Mouse (Mus musculus) intestine, embryonic 16.5 days (tissue): ENCODE data around the gene Vps4b. TPM values are rescaled to one million over a fixed set of nuclear protein-coding genes. Genes with fewer than 3 reads are reported as not detected.
A peak's percentile ranks its signal among the peaks of the same experiment; 100 is the strongest.

Source experiments
- ATAC-seq: fragments of 200-750 bp; cut with Nextera tagmentation; 2 replicates; pipeline ENCODE4 v1.8.0; 2017; ENCODE audit warnings: moderate TSS enrichment, moderate library complexity
- H3K27ac ChIP-seq: fragments of 300-500 bp; sonication (generic); 2 replicates; pipeline ENCODE4 v1.5.1; 2014; ENCODE audit warnings: mild to moderate bottlenecking, low read length
- H3K27me3 ChIP-seq: fragments of 300-500 bp; sonication (generic); replicated peaks from 2 replicates; pipeline ENCODE4 v1.6.1; 2014; ENCODE audit warnings: low read length, control low read depth, mixed read lengths; ENCODE audit not compliant: control insufficient read depth, insufficient read depth
- H3K36me3 ChIP-seq: fragments of 300-500 bp; sonication (generic); 2 replicates; pipeline ENCODE4 v1.6.1; 2014; ENCODE audit warnings: low read length, control low read depth; ENCODE audit not compliant: control insufficient read depth, insufficient read depth
- H3K4me1 ChIP-seq: fragments of 300-500 bp; sonication (generic); 2 replicates; pipeline ENCODE4 v1.6.1; 2014; ENCODE audit warnings: low read length, control low read depth, mixed read lengths; ENCODE audit not compliant: control insufficient read depth, insufficient read depth
- H3K4me2 ChIP-seq: fragments of 300-500 bp; sonication (generic); 2 replicates; pipeline ENCODE4 v1.6.1; 2014; ENCODE audit warnings: low read depth, low read length, control low read depth
- H3K4me3 ChIP-seq: fragments of 300-500 bp; sonication (generic); 2 replicates; pipeline ENCODE4 v1.5.1; 2014; ENCODE audit warnings: mild to moderate bottlenecking, low read length
- H3K9ac ChIP-seq: fragments of 300-500 bp; sonication (generic); 2 replicates; pipeline ENCODE4 v1.6.1; 2014; ENCODE audit warnings: low read depth, low read length
- H3K9me3 ChIP-seq: fragments of 300-500 bp; sonication (generic); 2 replicates; pipeline ENCODE4 v1.6.1; 2016; ENCODE audit warnings: low read length, control low read depth; ENCODE audit not compliant: control insufficient read depth
- WGBS: fragments of 180-500 bp; shearing (Covaris S2); extraction: QIAGEN DNeasy Blood & Tissue Kit; methylation state at CpG from one replicate; pipeline ENCODE4 v1.1.7; 2014; 5-methylcytosine and 5-hydroxymethylcytosine counted together
- polyA plus RNA-seq: library from polyadenylated mRNA; unstranded; fragments of >200 nt; fragmentation: Nextera tagmentation; extraction: Ambion mirVana; gene quantifications from 2 replicates; pipeline ENCODE4 v1.2.1, GENCODE M21; 2015

Gene Vps4b
- polyA plus RNA-seq, 1 experiment from 2014 or later = 68.9 TPM

DNA sequence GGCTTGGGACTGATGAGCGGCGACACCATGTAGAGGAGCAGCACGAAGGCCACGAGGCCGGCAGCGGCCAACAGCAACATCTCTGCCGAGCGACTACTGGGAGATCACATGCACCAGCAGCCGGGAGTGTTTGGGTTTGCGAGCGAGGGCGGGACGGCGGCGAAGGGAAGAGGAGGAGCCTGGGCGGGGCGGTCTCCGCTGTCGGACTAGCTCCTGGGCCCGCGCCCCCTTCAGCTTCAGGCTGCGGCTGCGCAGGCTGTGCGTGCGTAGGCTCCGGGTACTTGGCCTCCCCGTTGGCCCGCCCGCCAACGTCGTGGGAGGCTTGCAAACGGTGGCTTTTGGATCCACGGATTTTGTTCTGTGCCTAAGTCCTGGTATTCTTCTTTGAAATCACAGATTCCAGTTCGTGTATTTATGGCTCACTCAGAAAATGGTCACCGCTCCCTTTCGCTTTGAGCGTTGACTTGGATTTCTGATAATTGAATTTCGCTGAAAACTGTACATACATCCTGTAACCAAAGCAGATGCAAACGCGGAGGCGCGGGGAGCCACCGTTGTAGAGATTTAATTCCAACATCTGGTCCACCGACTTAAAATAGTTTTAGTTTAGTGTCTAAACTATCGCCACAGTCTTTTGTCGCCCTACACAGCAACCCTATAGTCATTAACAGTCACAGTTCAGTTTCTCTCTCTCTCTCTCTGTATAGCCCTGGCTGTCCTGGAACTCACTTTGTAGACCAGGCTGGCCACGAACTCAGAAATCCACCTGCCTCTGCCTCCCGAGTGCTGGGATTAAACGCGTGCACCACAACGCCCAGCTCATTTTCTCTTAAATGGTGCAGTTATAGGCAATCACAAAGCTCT lies 36.7 kb downstream of the Vps4b start, which contains the start of gene Kdsr:
Kdsr (minus strand) TSS at position 156 of the 864 bp plus-strand sequence.
- H3K27me3 ChIP-seq = no peaks in the 10 kb centered on the region
- peak within 1 kb of the TSS; percentile 75 for H3K9ac ChIP-seq
- WGBS = 2% methylated on average over 51 of the region's 51 CpGs
- ATAC-seq = peak; percentile 98
- H3K4me2 ChIP-seq = peak within 1 kb of the TSS; percentile 95
- H3K4me3 ChIP-seq = peak within 1 kb of the TSS; percentile 80
- H3K27ac ChIP-seq = peak within 1 kb of the TSS; percentile 89
- H3K9me3 ChIP-seq = no peaks in the 10 kb centered on the region
- peaks cover 22% of the 10 kb centered on the region for H3K4me1 ChIP-seq
- no peaks in the 10 kb centered on the region for H3K36me3 ChIP-seq

DNA sequence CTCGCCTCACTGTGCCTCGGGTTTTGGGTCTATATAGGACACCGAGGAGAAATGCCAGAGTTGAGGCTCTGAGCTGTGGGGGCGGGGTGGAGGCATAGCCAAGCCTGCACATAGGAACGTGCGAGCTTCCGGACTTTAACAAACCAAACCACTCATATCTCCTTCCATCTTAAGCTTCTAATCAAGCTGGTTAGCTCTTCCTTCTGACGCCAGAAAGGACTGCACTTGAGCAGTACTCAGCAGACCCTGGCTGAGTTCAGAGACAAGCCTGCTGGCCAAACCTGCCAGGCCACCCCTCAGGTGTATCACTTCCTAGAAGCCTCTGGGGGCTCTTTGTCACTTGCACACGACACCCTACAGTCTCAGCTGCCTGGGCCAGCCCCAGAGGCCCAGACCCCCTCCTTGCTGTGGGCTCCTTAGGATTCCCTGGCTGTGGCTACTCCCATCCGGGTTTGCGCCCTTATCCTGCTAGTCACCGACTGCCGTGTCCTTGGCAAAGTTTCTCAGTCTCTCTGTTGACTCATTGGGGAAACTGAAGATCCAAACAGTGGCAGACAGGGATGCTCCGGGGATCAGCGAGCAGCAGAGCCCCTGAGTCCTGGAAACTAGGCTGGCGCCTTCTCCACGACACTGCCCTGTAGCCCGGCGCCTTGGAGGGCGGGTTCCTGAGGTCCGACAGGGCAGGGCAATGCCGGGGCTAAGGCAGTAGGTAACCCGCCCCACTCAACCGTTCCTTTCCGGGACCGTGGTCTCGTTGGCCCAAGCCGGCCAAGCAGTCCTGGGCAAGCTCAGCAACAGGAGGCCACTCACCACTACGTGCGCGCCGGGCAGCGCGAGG lies 37.6 kb downstream of the Vps4b start:
- WGBS = 2% methylated on average over 34 of the region's 34 CpGs
- peak; percentile 70 for ATAC-seq

DNA sequence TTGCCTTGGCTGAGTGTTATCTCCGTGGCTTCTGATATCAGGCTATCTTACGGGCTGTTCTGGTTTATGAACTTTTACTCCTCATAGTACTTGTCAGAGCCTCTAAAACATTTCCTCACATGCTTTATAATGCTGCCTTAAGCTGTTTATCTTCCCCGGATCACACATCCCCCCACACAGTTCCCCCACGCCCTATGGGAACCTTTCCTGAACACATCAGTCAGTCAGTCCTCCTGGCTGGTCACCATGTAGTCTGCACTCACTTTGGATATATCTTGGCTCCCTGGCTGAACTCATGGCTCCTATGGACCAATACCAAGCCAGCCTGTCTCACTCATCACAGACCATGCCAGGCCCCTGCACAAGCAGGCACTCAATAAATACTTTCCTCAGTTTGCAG lies 39.9 kb downstream of the Vps4b start:
- H3K4me2 ChIP-seq = no peak overlapping the region
- no peaks in the 10 kb centered on the region for H3K36me3 ChIP-seq
- WGBS = 46% methylated on average over 4 of the region's 4 CpGs
- no peak overlapping the region for H3K9ac ChIP-seq
- peaks cover 20% of the 10 kb centered on the region for H3K4me1 ChIP-seq
- H3K27me3 ChIP-seq = no peaks in the 10 kb centered on the region
- peak; percentile 35; the same call in 1 of the 2 replicates for ATAC-seq
- H3K9me3 ChIP-seq = no peaks in the 10 kb centered on the region
- H3K4me3 ChIP-seq = no peak overlapping the region
- H3K27ac ChIP-seq = no peak overlapping the region

More for the DNA sequence above, 37.6 kb downstream of the Vps4b start:
- Histone ChIP-seq H3K9ac (peak overlapping the region; percentile 75), H3K36me3 (no peaks in the 10 kb centered on the region), H3K27me3 (no peaks in the 10 kb centered on the region), H3K4me3 (peak overlapping the region; percentile 80), H3K4me2 (peak overlapping the region; percentile 95), H3K4me1 (peaks cover 19% of the 10 kb centered on the region), H3K9me3 (no peaks in the 10 kb centered on the region), H3K27ac (peak overlapping the region; percentile 86)

GRCm38 (mm10) chr1:106752013-106752412 lies 44.5 kb downstream of the Vps4b start:
- H3K9me3 ChIP-seq = no peaks in the 10 kb centered on the region
- H3K4me1 ChIP-seq = peaks cover 4% of the 10 kb centered on the region; the same call in 1 of the 2 replicates
- H3K4me2 ChIP-seq = no peak overlapping the region
- peak; percentile 24; the same call in 1 of the 2 replicates for ATAC-seq
- H3K9ac ChIP-seq = no peak overlapping the region
- H3K27ac ChIP-seq = no peak overlapping the region
- H3K27me3 ChIP-seq = no peaks in the 10 kb centered on the region
- no peaks in the 10 kb centered on the region for H3K36me3 ChIP-seq
- 84% methylated on average over 5 of the region's 5 CpGs for WGBS
- no peak overlapping the region for H3K4me3 ChIP-seq

GRCm38 (mm10) chr1:106750656-106751055 lies 45.9 kb downstream of the Vps4b start:
- H3K9me3 ChIP-seq = no peaks in the 10 kb centered on the region
- no peak overlapping the region for H3K9ac ChIP-seq
- H3K27ac ChIP-seq = no peak overlapping the region
- 87% methylated on average over 1 of the region's 1 CpGs for WGBS
- H3K4me3 ChIP-seq = no peak overlapping the region
- no peaks in the 10 kb centered on the region for H3K36me3 ChIP-seq
- peaks cover 3% of the 10 kb centered on the region; the same call in 1 of the 2 replicates for H3K4me1 ChIP-seq
- no peaks in the 10 kb centered on the region for H3K27me3 ChIP-seq
- H3K4me2 ChIP-seq = no peak overlapping the region
- no peak for ATAC-seq

GRCm38 (mm10) chr1:106748555-106749315 lies 47.8 kb downstream of the Vps4b start:
- 89% methylated on average over 6 of the region's 6 CpGs for WGBS

DNA sequence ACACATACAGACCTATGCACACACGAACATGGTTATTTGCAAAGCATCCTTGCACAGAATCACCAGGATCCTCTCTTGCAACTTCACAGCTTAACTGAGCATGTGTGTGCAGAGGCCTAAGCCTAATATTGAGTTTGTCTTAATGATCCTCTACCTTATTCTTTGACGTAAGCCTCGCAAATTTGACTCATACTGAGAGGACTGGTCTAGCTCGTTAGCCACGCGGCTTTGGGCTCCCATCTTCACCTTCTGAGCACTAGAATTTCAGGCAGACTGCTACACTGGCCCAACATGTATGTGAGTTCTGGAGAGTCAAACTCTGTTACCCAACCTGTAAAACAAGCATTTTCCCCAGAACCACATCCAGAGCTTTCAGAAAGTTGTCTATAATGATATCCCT lies 53.5 kb downstream of the Vps4b start:
- no peak overlapping the region for H3K4me3 ChIP-seq
- H3K36me3 ChIP-seq = 0 out of 2 replicates have a peak, but pooled peaks cover 3% of the 10 kb centered on the region
- H3K27ac ChIP-seq = no peak overlapping the region
- H3K27me3 ChIP-seq = no peaks in the 10 kb centered on the region
- 93% methylated on average over 6 of the region's 6 CpGs for WGBS
- no peak overlapping the region for H3K9ac ChIP-seq
- H3K4me2 ChIP-seq = no peak overlapping the region
- no peaks in the 10 kb centered on the region for H3K9me3 ChIP-seq
- ATAC-seq = no peak
- H3K4me1 ChIP-seq = no peaks in the 10 kb centered on the region

More at GRCm38 (mm10) chr1:106748555-106749315, 47.8 kb downstream of the Vps4b start:
- Histone ChIP-seq H3K36me3 (no peaks in the 10 kb centered on the region), H3K4me3 (no peak overlapping the region), H3K27me3 (no peaks in the 10 kb centered on the region), H3K9me3 (no peaks in the 10 kb centered on the region), H3K4me2 (no peak overlapping the region), H3K4me1 (peaks cover 3% of the 10 kb centered on the region; the same call in 1 of the 2 replicates), H3K27ac (no peak overlapping the region), H3K9ac (no peak overlapping the region)
- ATAC-seq = no peak

DNA sequence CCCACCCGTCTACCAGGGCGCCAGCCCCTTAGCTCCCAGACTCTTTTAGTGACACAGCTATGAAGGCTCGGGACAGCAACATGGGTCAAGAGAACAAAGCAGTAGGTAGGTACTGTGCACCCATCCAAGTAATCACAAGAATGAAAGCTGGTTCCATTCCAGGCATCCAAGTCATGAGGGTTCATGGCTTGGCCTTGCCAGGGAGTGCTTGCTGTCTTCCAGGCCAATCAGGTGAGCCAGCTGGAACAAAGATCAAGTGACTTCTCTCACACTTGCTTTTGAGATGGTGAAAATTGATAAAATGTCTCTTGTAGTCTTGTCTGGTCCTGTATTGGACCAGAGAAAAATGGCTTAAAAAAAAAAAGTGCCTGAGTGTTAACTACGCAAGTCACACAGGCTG lies 55.8 kb downstream of the Vps4b start:
- no peaks in the 10 kb centered on the region for H3K27me3 ChIP-seq
- no peak overlapping the region for H3K9ac ChIP-seq
- no peak overlapping the region for H3K27ac ChIP-seq
- no peak overlapping the region for H3K4me3 ChIP-seq
- no peaks in the 10 kb centered on the region for H3K9me3 ChIP-seq
- 94% methylated on average over 4 of the region's 4 CpGs for WGBS
- no peaks in the 10 kb centered on the region for H3K4me1 ChIP-seq
- 0 out of 2 replicates have a peak, but pooled peaks cover 3% of the 10 kb centered on the region for H3K36me3 ChIP-seq
- no peak overlapping the region for H3K4me2 ChIP-seq
- ATAC-seq = no peak
